Mouse (Mus musculus) MEL (cell line): ENCODE data around the gene Acta1. TPM values are rescaled to one million over a fixed set of nuclear protein-coding genes. Genes with fewer than 3 reads are reported as not detected.

ENCODE experiments used
- DNase-seq: peaks from one replicate; pipeline ENCODE4 v3.0.0; 2011; ENCODE audit warnings: low read depth, low spot score
- H3K27ac ChIP-seq: 2 replicates; pipeline ENCODE4 v1.5.1; 2012; ENCODE audit warnings: low read depth, mild to moderate bottlenecking, control low read depth, low read length, moderate library complexity; ENCODE audit not compliant: control insufficient read depth
- H3K27me3 ChIP-seq, 2 experiments: fragments of 150-350 bp in 1 of 2; sonication (generic) in 1 of 2; 2 replicates each; pipeline ENCODE4 v1.6.1; 2012; ENCODE audit warnings: low read length in 2 of 2, mild to moderate bottlenecking in 2 of 2, improper control_type of control experiment in 1 of 2, moderate library complexity in 1 of 2; ENCODE audit not compliant: insufficient read depth in 2 of 2, control insufficient read depth in 1 of 2
- H3K36me3 ChIP-seq, 2 experiments: 2 replicates each; pipeline ENCODE4 v1.6.1; 2012 to 2014; ENCODE audit warnings: low read length in 2 of 2, improper control_type of control experiment in 1 of 2, inconsistent platforms in 1 of 2, mild to moderate bottlenecking in 1 of 2; ENCODE audit not compliant: insufficient read depth in 2 of 2, control insufficient read depth in 1 of 2
- H3K4me1 ChIP-seq, 2 experiments: fragments of 150-350 bp in 1 of 2; sonication (generic) in 1 of 2; 2 replicates each; pipeline ENCODE4 v1.6.1; 2012; ENCODE audit warnings: low read length in 2 of 2, improper control_type of control experiment in 1 of 2, mild to moderate bottlenecking in 1 of 2; ENCODE audit not compliant: insufficient read depth in 2 of 2, control insufficient read depth in 1 of 2
- H3K4me3 ChIP-seq, 2 experiments: fragments of 150-350 bp in 1 of 2; sonication (generic) in 1 of 2; 2 replicates each; pipeline ENCODE4 v1.5.1; 2012; ENCODE audit warnings: low read depth in 2 of 2, low read length in 2 of 2, mild to moderate bottlenecking in 2 of 2, moderate library complexity in 2 of 2, control low read depth in 1 of 2, improper control_type of control experiment in 1 of 2; ENCODE audit not compliant: control insufficient read depth in 1 of 2, insufficient read depth in 1 of 2
- H3K79me2 ChIP-seq: 2 replicates; pipeline ENCODE4 v1.6.1; 2012; ENCODE audit warnings: mild to moderate bottlenecking, low read length, moderate library complexity; ENCODE audit not compliant: control insufficient read depth, poor library complexity, insufficient read depth
- H3K9ac ChIP-seq: 2 replicates; pipeline ENCODE4 v1.6.1; 2012; ENCODE audit warnings: low read depth, mild to moderate bottlenecking, control low read depth, low read length, moderate library complexity; ENCODE audit not compliant: control insufficient read depth, poor library complexity, severe bottlenecking
- H3K9me3 ChIP-seq: fragments of 150-350 bp; sonication (generic); replicated peaks from 2 replicates; pipeline ENCODE4 v1.6.1; 2012; ENCODE audit warnings: mild to moderate bottlenecking, low read length, improper control_type of control experiment, moderate library complexity; ENCODE audit not compliant: insufficient read depth
- BHLHE40 ChIP-seq: IDR thresholded peaks from 2 replicates; pipeline ENCODE4 v1.6.1; 2012; ENCODE audit warnings: low read depth, mild to moderate bottlenecking, inconsistent platforms, low read length, improper control_type of control experiment, borderline replicate concordance
- CHD1 ChIP-seq: IDR thresholded peaks from 2 replicates; pipeline ENCODE4 v1.6.1; 2012; ENCODE audit warnings: low read depth, mild to moderate bottlenecking, inconsistent platforms, low read length, improper control_type of control experiment
- CTCF ChIP-seq, 3 experiments: IDR thresholded peaks in 2 of 3; conservative IDR thresholded peaks in 1 of 3; 2 replicates each; pipeline ENCODE4 v1.5.1; 2011 to 2012; ENCODE audit warnings: low read length in 3 of 3, low read depth in 2 of 3, mild to moderate bottlenecking in 2 of 3, improper control_type of control experiment in 1 of 3, inconsistent platforms in 1 of 3, mixed read lengths in 1 of 3, moderate library complexity in 1 of 3; ENCODE audit not compliant: control insufficient read depth in 1 of 3, insufficient read depth in 1 of 3, poor library complexity in 1 of 3, severe bottlenecking in 1 of 3
- E2F4 ChIP-seq: IDR thresholded peaks from 2 replicates; pipeline ENCODE4 v1.6.1; 2011; ENCODE audit warnings: low read depth, low read length, improper control_type of control experiment, borderline replicate concordance
- ELF1 ChIP-seq: IDR thresholded peaks from 2 replicates; pipeline ENCODE4 v1.6.1; 2014; ENCODE audit warnings: low read depth, mild to moderate bottlenecking, inconsistent platforms, low read length, improper control_type of control experiment, moderate library complexity
- GABPA ChIP-seq: IDR thresholded peaks from 2 replicates; pipeline ENCODE4 v1.6.1; 2012; ENCODE audit warnings: low read depth, mild to moderate bottlenecking, inconsistent platforms, low read length, improper control_type of control experiment, moderate library complexity
- MAX ChIP-seq: IDR thresholded peaks from 2 replicates; pipeline ENCODE4 v1.6.1; 2011; ENCODE audit warnings: low read length, improper control_type of control experiment
- NRF1 ChIP-seq: IDR thresholded peaks from 2 replicates; pipeline ENCODE4 v1.6.1; 2014; ENCODE audit warnings: low read depth, mild to moderate bottlenecking, inconsistent platforms, low read length, improper control_type of control experiment, moderate library complexity; ENCODE audit not compliant: poor library complexity, insufficient read depth, severe bottlenecking
- POLR2A ChIP-seq, 2 experiments: IDR thresholded peaks; 2 replicates each; pipeline ENCODE4 v1.6.1; 2011 to 2012; ENCODE audit warnings: low read length in 2 of 2, mild to moderate bottlenecking in 2 of 2, control low read depth in 1 of 2, improper control_type of control experiment in 1 of 2, low read depth in 1 of 2, moderate library complexity in 1 of 2; ENCODE audit not compliant: control insufficient read depth in 1 of 2, insufficient read depth in 1 of 2, poor library complexity in 1 of 2
- POLR2AphosphoS5 ChIP-seq: IDR thresholded peaks from 2 replicates; pipeline ENCODE4 v1.6.1; 2012; ENCODE audit warnings: low read depth, borderline replicate concordance, mild to moderate bottlenecking, inconsistent platforms, low read length, moderate library complexity, mixed read lengths
- RAD21 ChIP-seq: IDR thresholded peaks from 2 replicates; pipeline ENCODE4 v1.6.1; 2011; ENCODE audit warnings: mild to moderate bottlenecking, low read depth, low read length, improper control_type of control experiment
- SIN3A ChIP-seq: IDR thresholded peaks from 2 replicates; pipeline ENCODE4 v1.6.1; 2012; ENCODE audit warnings: low read length, improper control_type of control experiment, inconsistent platforms
- UBTF ChIP-seq: IDR thresholded peaks from 2 replicates; pipeline ENCODE4 v1.6.1; 2012; ENCODE audit warnings: low read depth, mild to moderate bottlenecking, inconsistent platforms, low read length, improper control_type of control experiment, moderate library complexity, borderline replicate concordance; ENCODE audit not compliant: insufficient read depth
- USF1 ChIP-seq: IDR thresholded peaks from 2 replicates; pipeline ENCODE4 v1.6.1; 2014; ENCODE audit warnings: low read depth, mild to moderate bottlenecking, inconsistent platforms, low read length, improper control_type of control experiment, moderate library complexity
- ZKSCAN1 ChIP-seq: IDR thresholded peaks from 2 replicates; pipeline ENCODE4 v1.6.1; 2012; ENCODE audit warnings: low read depth, mild to moderate bottlenecking, inconsistent platforms, low read length, improper control_type of control experiment, moderate library complexity
- ZMIZ1 ChIP-seq: IDR thresholded peaks from 2 replicates; pipeline ENCODE4 v1.6.1; 2012; ENCODE audit warnings: low read depth, mild to moderate bottlenecking, inconsistent platforms, low read length, improper control_type of control experiment, moderate library complexity
- polyA plus RNA-seq, 2 experiments: library from polyadenylated mRNA; stranded (reverse) in 1 of 2; unstranded in 1 of 2; fragments of >175 nt in 1 of 2; fragments of >200 nt in 1 of 2; gene quantifications; 2 replicates each; pipeline versions ENCODE4 v1.2.1 to v1.2.4; 2012; ENCODE audit warnings: low replicate concordance in 2 of 2, low read depth in 1 of 2; ENCODE audit not compliant: insufficient read length in 2 of 2, insufficient read depth in 1 of 2, missing spikeins in 1 of 2
- total RNA-seq: library from RNA; depleted of rRNA; stranded (reverse); fragments of 300-350 nt; gene quantifications from 2 replicates; pipeline ENCODE4 v1.2.3, GENCODE M21; 2012

Gene Acta1
- total and polyA plus RNA-seq, 3 experiments, result 0.23 to 0.32 TPM; not detected in 1

- Histone ChIP-seq H3K27me3 (no peaks in the 10 kb centered on the region), H3K4me3 (no peak overlapping the region), H3K9ac (no peak overlapping the region), H3K27ac (no peak overlapping the region), H3K36me3 (no peaks in the 10 kb centered on the region; a peak in 2 of 4 replicates), H3K9me3 (no peaks in the 10 kb centered on the region), H3K79me2 (no peaks in the 10 kb centered on the region), H3K4me1 (no peaks in the 10 kb centered on the region)
- TF ChIP-seq MAX (no peak), POLR2A (IDR thresholded peaks at IDR 0.05; ENCODE audit: control insufficient read depth in 1 of 2, insufficient read depth in 1 of 2, low read depth in 1 of 2, low read length in 2 of 2, poor library complexity in 1 of 2) (no peak), RAD21 (no peak), POLR2AphosphoS5 (no peak)
- no peak for DNase-seq
Observed at GRCm38 (mm10) chr8:123896774-123897173, 2.2 kb upstream of the Acta1 start.

DNA sequence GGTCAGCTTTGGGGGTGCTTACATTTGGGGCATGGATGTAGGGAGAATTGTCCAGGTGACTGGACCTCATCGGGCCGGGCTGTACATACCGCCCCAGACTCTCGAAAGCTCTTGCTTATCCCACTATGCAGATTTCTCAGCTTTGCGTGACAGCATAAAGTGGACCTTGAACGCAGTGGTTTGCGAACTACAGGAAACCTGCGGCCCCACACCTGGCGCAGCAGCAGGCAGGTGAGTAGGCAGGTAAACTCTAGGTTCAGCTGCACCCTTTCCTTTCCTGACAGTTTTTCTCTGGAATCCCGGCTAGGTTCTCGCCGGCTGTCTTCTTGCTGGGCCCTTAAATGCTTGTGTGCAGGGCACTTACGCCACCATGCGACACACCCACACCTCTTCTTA, 1.8 kb upstream of the Acta1 start:
- TF ChIP-seq CHD1, result no peak
- TF ChIP-seq NRF1, result no peak
- TF ChIP-seq POLR2AphosphoS5, result no peak
- TF ChIP-seq BHLHE40, result no peak
- no peak for TF ChIP-seq SIN3A
- no peak for TF ChIP-seq CTCF (IDR thresholded peaks at IDR 0.05 in 2 of 3, conservative IDR thresholded peaks at IDR 0.05 in 1 of 3; ENCODE audit: control insufficient read depth in 1 of 3, insufficient read depth in 1 of 3, low read depth in 2 of 3, low read length in 3 of 3, poor library complexity in 1 of 3, severe bottlenecking in 1 of 3)
- no peak for TF ChIP-seq USF1
- no peak for TF ChIP-seq UBTF
- TF ChIP-seq ELF1, result no peak
- Histone ChIP-seq H3K4me1 (no peaks in the 10 kb centered on the region), H3K4me3 (no peak overlapping the region), H3K27me3 (no peaks in the 10 kb centered on the region), H3K9ac (no peak overlapping the region), H3K27ac (no peak overlapping the region), H3K9me3 (no peaks in the 10 kb centered on the region), H3K36me3 (no peaks in the 10 kb centered on the region; a peak in 2 of 4 replicates), H3K79me2 (no peaks in the 10 kb centered on the region)
- no peak for DNase-seq

GRCm38 (mm10) chr8:123895680-123896365, 1.3 kb upstream of the Acta1 start:
- no peak overlapping the region for H3K9ac ChIP-seq
- H3K27me3 ChIP-seq, result no peaks in the 10 kb centered on the region
- H3K27ac ChIP-seq, result no peak overlapping the region
- no peaks in the 10 kb centered on the region for H3K9me3 ChIP-seq
- H3K36me3 ChIP-seq, result no peaks in the 10 kb centered on the region; a peak in 1 of 4 replicates
- DNase-seq, result no peak
- no peaks in the 10 kb centered on the region for H3K4me1 ChIP-seq
- no peak overlapping the region for H3K4me3 ChIP-seq
- no peaks in the 10 kb centered on the region for H3K79me2 ChIP-seq
- TF ChIP-seq ZMIZ1 (no peak), USF1 (no peak), GABPA (no peak), E2F4 (no peak), ZKSCAN1 (no peak), ELF1 (no peak)
